Comparison of ENCODE assay signal across 8 mouse cellular contexts in the genomic region with DNA sequence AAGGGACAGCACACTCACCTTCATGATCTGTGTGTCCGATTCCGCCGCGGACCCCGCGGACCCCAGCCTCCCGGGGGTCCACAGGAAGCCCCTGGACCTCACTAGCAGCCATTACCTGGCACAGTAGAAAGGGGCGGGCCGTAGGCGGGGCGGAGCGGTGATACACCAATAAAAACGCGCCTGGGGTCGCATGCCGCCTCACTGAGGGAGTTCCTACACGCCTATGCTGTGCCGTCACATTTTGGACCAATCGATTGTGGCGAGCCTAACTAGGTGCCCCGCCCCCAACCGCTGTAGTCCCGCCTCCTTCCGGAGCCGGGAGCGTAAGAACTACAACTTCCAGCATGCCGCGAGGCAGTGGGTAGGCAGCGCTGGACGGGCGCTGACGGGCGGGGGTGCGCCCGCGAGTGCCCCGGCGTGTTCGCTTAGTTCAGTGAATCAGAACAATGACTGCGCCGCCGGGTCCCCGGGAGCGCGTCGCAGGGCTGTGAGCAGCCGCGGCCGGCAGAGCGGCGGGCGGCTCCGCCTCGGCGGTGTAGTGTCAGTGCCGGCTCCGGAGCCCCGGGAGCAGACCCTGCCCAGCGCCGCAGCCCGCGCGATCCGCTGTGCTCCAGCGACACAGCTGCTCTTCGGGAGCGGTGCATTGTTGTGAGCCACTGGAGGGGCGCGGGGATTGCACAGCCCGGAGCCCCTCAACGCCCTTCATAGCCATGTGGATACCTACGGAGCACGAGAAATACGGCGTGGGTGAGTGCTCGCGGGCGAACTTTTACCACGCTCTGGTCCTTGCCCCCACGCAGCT. TPM values are rescaled to one million over a fixed set of nuclear protein-coding genes. Genes with fewer than 3 reads are reported as not detected.
A peak's percentile ranks its signal among the peaks of the same experiment; 100 is the strongest.
DNase-seq lines count a peak whose midpoint lies in the region; ATAC-seq and TF ChIP-seq lines count a peak whose summit lies in the region.

A gene (minus strand): TSS at position 255 of the 802 bp plus-strand sequence.
A gene (plus strand): TSS at position 305 of the 802 bp plus-strand sequence.

- peak within 1 kb of the TSS; percentile 89 for H3K4me2 ChIP-seq in embryonic facial prominence, embryonic 14.5 days (ENCODE audit: low read depth, low read length)
- H3K4me2 ChIP-seq in limb, embryonic 13.5 days (replicated peaks) = peak within 1 kb of the TSS; percentile 87
- H3K4me2 ChIP-seq in midbrain, embryonic 16.5 days (ENCODE audit: low read length) = peak within 1 kb of the TSS; percentile 76

- ATAC-seq in embryonic facial prominence, embryonic 14.5 days (ENCODE audit: low read depth) = peak; percentile 99
- peak; percentile 98 for ATAC-seq in limb, embryonic 13.5 days (ENCODE audit: low FRiP score, low read depth)
- ATAC-seq in midbrain, embryonic 16.5 days = peak; percentile 99

- intact Hi-C loops in heart, adult 2 months (cut with DNase I) = loop anchor here (2.0 to 10.0 kb wide), 7 partner anchors 27 to 224 kb away; no protein-coding TSS in a partner anchor

- peak within 1 kb of the TSS; percentile 88 for H3K27ac ChIP-seq in embryonic facial prominence, embryonic 14.5 days (replicated peaks; ENCODE audit: low read depth, low read length)
- peak within 1 kb of the TSS; percentile 85 for H3K27ac ChIP-seq in heart, adult 2 months
- H3K27ac ChIP-seq in limb, embryonic 13.5 days = peak within 1 kb of the TSS; percentile 88
- peak within 1 kb of the TSS; percentile 93 for H3K27ac ChIP-seq in midbrain, embryonic 16.5 days (ENCODE audit: low read length)

- peak within 1 kb of the TSS; percentile 72 for H3K9ac ChIP-seq in embryonic facial prominence, embryonic 14.5 days (ENCODE audit: low read depth, low read length)
- H3K9ac ChIP-seq in heart, adult 2 months (ENCODE audit: low read depth, low read length) = peak within 1 kb of the TSS; percentile 83
- H3K9ac ChIP-seq in limb, embryonic 13.5 days = peak within 1 kb of the TSS; percentile 85
- peak within 1 kb of the TSS; percentile 90 for H3K9ac ChIP-seq in midbrain, embryonic 16.5 days (ENCODE audit: low read depth, low read length)

- H3K36me3 ChIP-seq in embryonic facial prominence, embryonic 14.5 days (ENCODE audit: control insufficient read depth, insufficient read depth, low read length) = no peaks in the 10 kb centered on the region
- H3K36me3 ChIP-seq in heart, adult 2 months (ENCODE audit: control insufficient read depth, insufficient read depth, low read length) = no peaks in the 10 kb centered on the region
- H3K36me3 ChIP-seq in limb, embryonic 13.5 days = no peaks in the 10 kb centered on the region
- no peaks in the 10 kb centered on the region for H3K36me3 ChIP-seq in midbrain, embryonic 16.5 days (ENCODE audit: control insufficient read depth, insufficient read depth, low read length)

- TF ChIP-seq POLR2A in heart, adult 2 months (IDR thresholded peaks at IDR 0.05; ENCODE audit: insufficient read depth, low read depth, low read length) = peak; percentile 64

- peak; percentile 26 for TF ChIP-seq CTCF in heart, adult 2 months (IDR thresholded peaks at IDR 0.05)

- 0 out of 2 replicates have a peak, but pooled peaks cover 2% of the 10 kb centered on the region for H3K79me2 ChIP-seq in heart, adult 2 months (replicated peaks; ENCODE audit: control insufficient read depth, insufficient read depth, low read length)

- no peak for TF ChIP-seq EP300 in heart, adult 2 months (IDR thresholded peaks at IDR 0.05; ENCODE audit: insufficient read depth, low read depth, low read length)

- H3K4me1 ChIP-seq in embryonic facial prominence, embryonic 14.5 days (ENCODE audit: control insufficient read depth, insufficient read depth, low read length) = peaks cover 28% of the 10 kb centered on the region
- H3K4me1 ChIP-seq in heart, adult 2 months (ENCODE audit: control insufficient read depth, insufficient read depth, low read length) = peaks cover 2% of the 10 kb centered on the region; the same call in 1 of the 2 replicates
- H3K4me1 ChIP-seq in limb, embryonic 13.5 days = peaks cover 35% of the 10 kb centered on the region
- H3K4me1 ChIP-seq in midbrain, embryonic 16.5 days (ENCODE audit: control insufficient read depth, insufficient read depth, low read length) = peaks cover 18% of the 10 kb centered on the region

- peak within 1 kb of the TSS; percentile 67 for H3K4me3 ChIP-seq in embryonic facial prominence, embryonic 14.5 days (ENCODE audit: low read depth, low read length)
- H3K4me3 ChIP-seq in heart, adult 2 months = peak within 1 kb of the TSS; percentile 97
- peak within 1 kb of the TSS; percentile 83 for H3K4me3 ChIP-seq in limb, embryonic 13.5 days
- peak within 1 kb of the TSS; percentile 85 for H3K4me3 ChIP-seq in midbrain, embryonic 16.5 days (ENCODE audit: low read depth, low read length)

- H3K27me3 ChIP-seq in embryonic facial prominence, embryonic 14.5 days (replicated peaks; ENCODE audit: control insufficient read depth, insufficient read depth, low read length) = no peaks in the 10 kb centered on the region
- H3K27me3 ChIP-seq in heart, adult 2 months (ENCODE audit: control insufficient read depth, insufficient read depth, low read length) = no peaks in the 10 kb centered on the region
- H3K27me3 ChIP-seq in limb, embryonic 13.5 days = no peaks in the 10 kb centered on the region
- H3K27me3 ChIP-seq in midbrain, embryonic 16.5 days (ENCODE audit: control insufficient read depth, insufficient read depth, low read depth, low read length) = no peaks in the 10 kb centered on the region

- H3K9me3 ChIP-seq in embryonic facial prominence, embryonic 14.5 days (ENCODE audit: control insufficient read depth, low read length) = no peaks in the 10 kb centered on the region
- no peaks in the 10 kb centered on the region for H3K9me3 ChIP-seq in limb, embryonic 13.5 days
- no peaks in the 10 kb centered on the region for H3K9me3 ChIP-seq in midbrain, embryonic 16.5 days (replicated peaks; ENCODE audit: control insufficient read depth, low read length, poor library complexity, severe bottlenecking)

- DNase-seq in 3T3-L1 (ENCODE audit: low read depth, low spot score) = peak; percentile 99
- DNase-seq in adrenal gland, postnatal 4 days (ENCODE audit: low spot score in 2 of 2) = peak; percentile 89 to 97
- DNase-seq in embryonic facial prominence, embryonic 14.5 days (ENCODE audit: low spot score) = peak; percentile 100
- DNase-seq in heart, adult 2 months = peak; percentile 97 to 99
- peak; percentile 99 for DNase-seq in kidney, adult 8-10 months
- peak; percentile 84 to 97 for DNase-seq in spleen, postnatal 10 days (ENCODE audit: low spot score in 2 of 2)

- 2% methylated on average over 34 of the region's 80 CpGs for WGBS in embryonic facial prominence, embryonic 14.5 days
- under 1% methylated on average over 79 of the region's 80 CpGs for WGBS in heart, adult 2 months
- under 1% methylated on average over 79 of the region's 80 CpGs for WGBS in limb, embryonic 13.5 days
- under 1% methylated on average over 79 of the region's 80 CpGs for WGBS in midbrain, embryonic 16.5 days

RNA-seq across cellular contexts. Expression of the first gene that starts in this region (rescaled TPM):
- total RNA-seq in adrenal gland, postnatal 4 days (2021) = 10 to 100 TPM; 27.6 to 32.3 TPM
- 35.7 and 36.6 TPM in 2 replicates for polyA plus RNA-seq in embryonic facial prominence, embryonic 14.5 days (2014; fragmentation: Nextera tagmentation; extraction: Ambion mirVana)
- 10 to 100 TPM; 10.6 to 10.9 TPM for total RNA-seq in heart, adult 2 months (2021)
- 5.2 and 8.5 TPM in 2 replicates for polyA plus RNA-seq in heart, adult 2 months (2012; rRNA removed)
- 36.4 and 37.6 TPM in 2 replicates for polyA plus RNA-seq in limb, embryonic 13.5 days (2015; fragmentation: Nextera tagmentation; extraction: Ambion mirVana)
- polyA plus RNA-seq in midbrain, embryonic 16.5 days (2015; fragmentation: Nextera tagmentation; extraction: Ambion mirVana) = 30.1 TPM in 2 replicates

RNA-seq across cellular contexts. Expression of the second gene that starts in this region (rescaled TPM):
- total RNA-seq in adrenal gland, postnatal 4 days (2021) = 10 to 100 TPM; 26.5 to 29.6 TPM
- 8.9 and 9.2 TPM in 2 replicates for polyA plus RNA-seq in embryonic facial prominence, embryonic 14.5 days (2014; fragmentation: Nextera tagmentation; extraction: Ambion mirVana)
- total RNA-seq in heart, adult 2 months (2021) = 10 to 100 TPM; 11.2 to 13.6 TPM
- 4.3 and 7.5 TPM in 2 replicates for polyA plus RNA-seq in heart, adult 2 months (2012; rRNA removed)
- polyA plus RNA-seq in limb, embryonic 13.5 days (2015; fragmentation: Nextera tagmentation; extraction: Ambion mirVana) = 19.1 and 20.5 TPM in 2 replicates
- polyA plus RNA-seq in midbrain, embryonic 16.5 days (2015; fragmentation: Nextera tagmentation; extraction: Ambion mirVana) = 34.8 and 38.7 TPM in 2 replicates

Comparison
In these comparisons a context has a peak if more than half of its experiments do, and no peak if none do; other contexts are left out.
1. Peak in every context shown above with its lines: DNase-seq, ATAC-seq, H3K4me3 ChIP-seq and H3K27ac ChIP-seq.